Mouse (Mus musculus): ENCODE results near the gene Vasp.

- TF ChIP-seq CTCF (IDR thresholded peaks at IDR 0.05) (no peak), POLR2A (IDR thresholded peaks at IDR 0.05; ENCODE audit: insufficient read depth, low read depth, low read length) (no peak)
Measured at GRCm38 (mm10) chr7:19303046-19303305, 31.4 kb upstream of the Vasp start.
